Mouse (Mus musculus) skeletal muscle tissue, adult 2 months (tissue): ENCODE measurements around the gene Zfp933.
A peak's percentile ranks its signal among the peaks of the same experiment; 100 is the strongest.
"Not testable (repeated sequence)": the region's sequence is repeated elsewhere in the genome, so short reads cannot be mapped to it uniquely, and the experiment has no call there.

Experiments used
- DNase-seq: peaks from one replicate; pipeline ENCODE4 v3.0.0-alpha.2; 2012; ENCODE audit warnings: low read depth, low spot score

Gene Zfp933

DNA sequence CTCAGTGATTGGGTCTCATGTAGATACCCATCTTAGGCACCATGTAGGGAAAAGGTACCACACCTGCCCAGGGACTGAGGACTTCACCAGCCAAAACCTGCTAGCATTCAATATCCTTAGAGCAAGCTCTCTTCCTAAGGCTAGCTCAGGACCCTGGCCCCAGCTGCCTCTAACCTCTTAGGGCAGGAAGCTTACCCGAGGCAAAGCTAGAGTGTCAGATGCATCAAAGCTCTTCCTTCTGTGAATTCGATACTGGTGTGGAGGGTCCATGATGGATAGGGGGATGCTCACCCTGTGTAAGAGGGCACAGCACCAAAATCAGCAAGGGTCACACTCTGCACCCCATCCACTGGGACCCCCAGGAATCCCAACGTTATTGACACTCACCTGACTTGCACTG, 13.9 kb upstream of the Zfp933 start:
- DNase-seq = no peak

DNA sequence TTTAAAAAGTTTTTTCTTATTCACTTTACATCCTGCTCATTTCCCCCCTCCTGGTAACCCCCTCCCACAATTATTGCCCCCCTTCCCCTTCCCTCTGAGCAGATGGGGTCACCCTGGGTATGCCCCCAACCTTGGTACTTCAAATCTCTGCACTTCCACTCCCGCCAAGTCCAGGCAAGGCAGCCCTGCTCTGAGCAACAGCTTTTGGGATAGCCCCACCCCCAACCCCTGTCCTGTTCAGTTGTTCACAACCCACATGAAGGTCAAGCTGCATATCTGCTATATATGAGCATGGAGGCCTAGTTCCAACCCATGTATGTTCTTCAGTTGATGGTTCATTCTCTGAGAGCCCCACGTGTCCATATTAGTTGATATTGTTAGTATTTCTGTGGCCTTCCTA, 2.6 kb upstream of the Zfp933 start:
- no peak for DNase-seq

DNA sequence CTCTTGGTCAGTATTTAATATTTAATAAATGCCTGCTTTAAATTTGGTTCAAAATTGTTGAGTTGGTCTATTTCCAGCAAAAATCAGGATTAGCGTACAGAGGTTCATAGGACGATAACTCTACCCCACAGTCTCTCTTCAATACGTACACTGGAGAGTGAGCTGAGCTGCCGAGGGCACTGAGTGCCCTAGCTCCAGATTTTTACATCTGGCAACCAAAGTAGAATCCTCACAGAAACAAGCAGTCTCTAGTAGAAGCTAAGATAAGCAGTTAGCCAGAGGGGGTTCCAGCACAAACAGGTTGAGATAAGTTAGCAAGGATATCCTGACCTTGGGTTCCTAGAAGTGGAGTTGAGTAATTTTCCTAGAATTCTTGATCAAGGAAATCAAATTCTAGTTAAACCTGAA, 422 bp upstream of the Zfp933 start:
- DNase-seq = no peak

DNA sequence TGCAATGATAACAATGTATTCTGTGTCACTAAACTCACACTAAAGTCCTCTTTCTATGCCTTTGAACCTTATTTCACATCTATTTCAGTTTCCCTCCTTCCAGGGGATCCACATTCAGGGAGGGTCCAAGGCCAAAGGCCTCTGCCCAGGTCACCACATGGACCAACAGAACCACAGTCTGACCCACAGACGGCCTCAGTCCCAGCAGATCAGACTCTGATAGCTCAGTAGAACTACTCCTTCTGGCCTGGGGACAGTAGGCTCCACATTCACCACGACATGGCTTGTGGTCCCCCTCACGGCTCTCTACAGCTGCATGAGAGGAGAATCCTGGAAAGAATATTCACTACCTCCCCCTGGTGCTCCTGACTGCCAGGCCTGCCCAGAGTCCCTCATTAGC, 5.3 kb downstream of the Zfp933 start:
- DNase-seq = no peak

DNA sequence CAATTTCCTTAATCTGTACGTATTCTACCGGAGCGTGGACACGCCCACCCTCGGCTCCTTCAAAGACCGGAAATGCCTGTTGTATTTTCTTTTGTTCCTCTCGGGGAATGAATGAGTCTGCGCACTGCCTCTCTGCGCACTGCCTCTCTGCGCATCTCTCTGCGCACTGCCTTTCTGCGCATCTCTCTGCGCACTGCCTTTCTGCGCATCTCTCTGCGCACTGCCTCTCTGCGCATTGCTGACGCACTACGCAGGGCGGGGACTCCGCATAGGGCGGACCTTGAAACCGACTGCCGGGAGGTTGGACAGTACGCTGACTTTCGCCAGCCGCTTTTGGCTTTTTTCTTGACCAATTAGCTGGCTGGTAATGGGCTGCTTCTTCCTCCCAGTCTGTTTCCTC, 8.9 kb downstream of the Zfp933 start:
- not testable (repeated sequence) for DNase-seq

DNA sequence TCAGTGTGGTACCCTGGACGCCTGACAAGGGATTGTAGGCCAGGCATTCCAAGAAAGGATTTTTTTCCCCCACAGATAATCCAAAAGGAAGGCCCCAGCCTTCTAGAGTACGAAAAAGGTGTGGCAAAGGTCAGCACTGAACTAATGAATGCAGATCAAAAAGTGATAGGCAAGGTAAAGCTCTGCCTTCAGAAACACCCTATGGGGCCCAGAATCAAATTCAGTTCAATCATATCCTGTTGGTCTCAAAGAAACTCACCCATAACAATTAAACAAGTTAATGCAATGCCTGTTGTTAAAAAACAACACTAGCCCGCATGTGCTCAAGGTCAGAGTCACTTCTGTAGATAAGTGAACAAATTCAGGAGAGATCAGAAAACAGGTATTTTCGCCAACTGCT, 23.8 kb downstream of the Zfp933 start:
- DNase-seq = no peak

DNA sequence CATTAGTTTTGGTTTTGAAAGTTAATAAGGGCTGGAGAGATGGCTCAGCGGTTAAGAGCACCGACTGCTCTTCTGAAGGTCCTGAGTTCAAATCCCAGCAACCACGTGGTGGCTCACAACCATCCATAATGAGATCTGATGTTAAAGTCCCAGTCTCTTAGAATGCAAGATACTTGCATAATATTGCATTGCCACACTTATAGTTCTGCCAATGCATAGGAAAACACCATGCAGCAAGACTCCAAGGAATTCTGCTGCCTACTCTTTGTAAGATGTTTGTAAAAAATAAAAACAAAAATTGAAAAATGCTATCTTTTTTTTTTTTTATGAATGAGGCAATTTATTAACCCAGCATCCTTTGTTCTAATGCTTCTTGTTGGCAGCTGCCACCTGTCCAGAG, 26.8 kb downstream of the Zfp933 start:
- not testable (repeated sequence) for DNase-seq

DNA sequence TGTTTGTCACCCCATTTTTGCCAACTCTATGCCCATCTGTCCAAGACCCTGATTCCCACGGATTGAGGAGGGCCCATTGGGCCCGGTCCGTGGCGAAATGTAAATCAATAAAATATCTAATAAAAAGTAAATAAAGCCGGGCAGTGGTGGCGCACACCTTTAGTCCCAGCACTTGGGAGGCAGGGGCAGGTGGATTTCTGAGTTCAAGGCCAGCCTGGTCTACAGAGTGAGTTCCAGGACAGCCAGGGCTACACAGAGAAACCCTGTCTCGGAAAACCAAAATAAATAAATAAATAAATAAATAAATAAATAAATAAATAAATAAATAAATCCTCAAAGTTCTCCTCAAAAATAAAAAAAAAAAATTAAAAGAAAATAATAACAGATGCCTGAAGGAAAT, 28.5 kb downstream of the Zfp933 start:
- DNase-seq = not testable (repeated sequence)

DNA sequence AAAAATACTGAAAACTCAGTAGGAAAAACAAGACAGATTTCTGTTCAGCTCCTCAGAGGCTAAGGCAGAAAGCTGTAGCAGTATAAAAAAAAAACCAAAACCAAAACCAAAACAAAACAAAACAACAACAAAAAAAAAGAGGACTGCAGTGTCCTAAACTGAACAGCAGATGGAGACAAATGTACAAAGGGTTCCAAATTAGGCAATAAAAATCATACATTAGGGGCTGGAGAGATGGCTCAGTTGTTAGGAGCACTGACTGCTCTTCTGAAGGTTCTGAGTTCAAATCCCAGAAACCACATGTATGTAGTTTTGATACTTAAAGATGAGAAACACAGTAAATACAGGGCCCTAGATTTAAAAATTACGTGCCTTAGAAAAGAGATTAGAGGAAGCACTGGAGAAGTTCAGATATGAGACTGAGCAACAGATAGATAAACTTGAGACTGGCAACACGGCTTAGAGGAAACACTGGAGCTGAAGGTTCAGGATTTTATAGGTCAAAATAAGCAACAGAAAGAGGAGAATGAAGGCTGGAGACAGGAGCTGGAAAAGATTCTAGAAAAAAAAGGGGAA, 33.5 kb downstream of the Zfp933 start:
- DNase-seq = no peak

DNA sequence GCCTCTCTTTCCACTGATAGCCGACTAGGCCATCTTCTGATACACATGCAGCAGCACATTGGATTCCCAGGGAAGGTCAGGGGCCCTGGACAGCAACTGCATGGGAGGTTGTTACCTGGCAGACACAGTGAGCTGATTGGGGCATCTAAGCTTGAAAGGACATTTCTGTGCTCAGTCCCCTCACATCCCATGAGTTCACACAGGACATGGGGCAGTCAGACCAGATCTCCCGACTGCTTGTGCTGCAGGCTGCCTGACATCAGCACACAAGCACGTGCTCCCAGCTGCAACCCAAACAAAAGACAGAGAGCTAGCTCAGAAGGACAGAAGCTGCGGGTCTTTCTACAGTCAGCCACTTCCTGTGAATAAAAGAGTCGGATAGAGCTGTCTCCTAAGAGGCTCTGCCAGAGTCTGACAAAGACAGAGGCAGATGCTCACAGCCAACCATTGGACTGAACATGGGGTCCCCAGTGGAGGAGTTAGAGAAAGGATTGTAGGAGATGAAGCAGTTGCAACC, 34.9 kb downstream of the Zfp933 start:
- no peak for DNase-seq

DNA sequence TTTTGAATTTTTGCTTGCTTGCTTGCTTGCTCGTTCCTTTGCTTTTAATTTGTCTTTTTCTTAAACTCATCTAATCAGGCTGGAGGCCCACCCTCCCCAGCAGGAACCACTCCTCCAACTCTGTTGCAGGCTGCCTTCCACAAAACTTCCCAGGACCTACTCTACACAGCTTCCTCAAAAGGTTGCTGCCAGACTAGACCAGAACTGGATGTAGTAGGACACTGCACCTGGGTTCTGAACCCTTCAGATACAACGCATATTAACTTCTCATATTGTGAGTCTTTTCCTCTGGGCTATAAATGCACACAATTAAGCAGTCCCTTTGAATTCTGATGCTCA, 38.2 kb downstream of the Zfp933 start:
- DNase-seq = not testable (repeated sequence)

DNA sequence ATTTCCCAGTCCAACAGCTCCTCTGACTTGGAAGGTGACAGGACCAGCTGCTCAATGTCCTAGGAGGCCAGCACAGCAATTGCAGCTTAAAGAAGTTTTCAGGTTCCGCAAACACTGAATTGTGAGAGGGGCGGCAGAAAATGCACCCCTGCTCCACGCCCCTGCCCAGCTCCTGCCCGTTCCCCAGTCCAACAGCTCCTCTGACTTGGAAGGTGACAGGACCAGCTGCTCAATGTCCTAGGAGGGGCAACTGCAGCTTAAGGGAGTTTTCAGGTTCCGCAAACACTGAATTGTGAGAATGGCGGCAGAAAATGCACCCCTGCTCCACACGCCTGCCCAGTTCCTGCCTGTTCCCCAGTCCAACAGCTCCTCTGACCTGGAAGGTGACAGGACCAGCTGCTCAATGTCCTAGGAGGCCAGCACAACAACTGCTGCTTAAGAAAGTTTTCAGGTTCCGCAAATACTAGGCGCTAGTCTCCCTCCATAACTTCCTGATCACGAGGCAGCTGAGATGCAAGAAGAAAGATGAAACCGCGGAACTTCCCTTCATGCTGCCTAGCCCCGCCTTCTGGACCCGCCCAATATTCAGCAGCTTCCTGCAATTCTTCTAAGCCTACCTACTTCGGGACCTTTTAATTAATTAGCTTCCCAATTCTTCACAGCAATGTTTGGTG, 38.7 kb downstream of the Zfp933 start, which contains the start of gene Zfp984:
Zfp984 (minus strand) TSS at position 497 of the 674 bp plus-strand sequence.
- peak; percentile 25 for DNase-seq

DNA sequence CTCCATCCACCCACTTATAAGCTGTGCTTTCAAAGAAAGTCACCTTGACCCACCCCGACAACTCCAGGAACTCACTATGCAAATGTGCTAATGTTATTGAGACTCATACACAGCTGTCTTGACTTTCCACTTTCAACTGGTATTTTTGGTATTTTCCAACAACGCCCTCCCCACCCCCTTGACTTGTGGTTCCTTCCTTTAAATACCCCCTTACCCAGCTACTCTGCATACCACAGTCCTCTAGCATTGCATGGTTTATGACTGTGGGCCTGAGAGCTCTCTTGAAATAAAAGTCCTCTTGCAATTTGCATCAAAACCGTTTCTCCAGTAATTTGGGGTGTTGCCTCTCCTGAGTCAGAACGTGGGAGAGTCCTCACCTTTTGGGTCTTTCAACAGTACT, 39.7 kb downstream of the Zfp933 start:
- not testable (repeated sequence) for DNase-seq

DNA sequence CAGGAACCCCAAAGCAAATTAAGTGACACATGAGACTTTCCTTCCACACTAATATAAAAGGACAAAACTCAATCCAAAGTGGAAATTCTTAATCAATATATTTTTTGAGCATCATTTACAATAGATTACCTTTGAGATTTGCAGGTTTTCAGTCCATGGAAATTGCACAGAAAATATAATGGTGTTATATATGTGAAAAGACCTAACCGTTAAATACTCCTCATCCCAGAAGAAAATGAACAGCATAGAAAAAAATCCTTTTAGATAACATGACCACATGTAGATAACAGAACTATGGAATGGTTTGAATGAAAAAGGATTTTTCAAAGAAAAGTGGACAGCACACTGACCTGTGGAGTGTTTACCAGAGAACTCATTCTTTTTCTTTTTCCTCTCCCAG, 52.9 kb downstream of the Zfp933 start:
- not testable (repeated sequence) for DNase-seq

DNA sequence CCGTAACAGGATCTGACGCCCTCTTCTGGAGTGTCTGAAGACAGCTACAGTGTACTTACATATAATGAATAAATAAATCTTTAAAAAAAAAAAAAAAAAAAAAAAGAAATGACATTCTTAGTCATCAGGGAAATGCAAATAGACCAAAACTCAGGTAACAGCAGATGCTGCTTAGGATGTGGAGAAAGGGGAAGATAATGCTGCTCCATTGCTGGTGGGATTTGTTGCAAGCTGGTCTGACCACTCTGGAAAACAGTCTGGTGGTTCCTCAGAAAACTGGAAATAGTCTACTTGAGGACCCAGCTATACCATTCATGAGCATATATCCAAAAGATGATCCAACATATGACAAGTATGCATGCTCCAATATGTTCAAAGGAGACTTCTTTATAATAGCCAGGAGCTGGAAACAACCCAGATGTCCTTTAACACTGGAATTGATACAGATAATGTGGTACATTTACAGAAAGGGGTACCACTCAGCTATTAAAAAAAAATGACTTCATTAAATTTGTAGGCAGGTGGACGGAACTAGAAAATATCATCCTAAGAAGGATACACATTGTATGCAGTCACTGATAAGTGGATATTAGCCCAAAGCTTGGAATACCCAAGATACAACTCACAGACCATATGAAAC, 54.0 kb downstream of the Zfp933 start:
- DNase-seq = not testable (repeated sequence)

DNA sequence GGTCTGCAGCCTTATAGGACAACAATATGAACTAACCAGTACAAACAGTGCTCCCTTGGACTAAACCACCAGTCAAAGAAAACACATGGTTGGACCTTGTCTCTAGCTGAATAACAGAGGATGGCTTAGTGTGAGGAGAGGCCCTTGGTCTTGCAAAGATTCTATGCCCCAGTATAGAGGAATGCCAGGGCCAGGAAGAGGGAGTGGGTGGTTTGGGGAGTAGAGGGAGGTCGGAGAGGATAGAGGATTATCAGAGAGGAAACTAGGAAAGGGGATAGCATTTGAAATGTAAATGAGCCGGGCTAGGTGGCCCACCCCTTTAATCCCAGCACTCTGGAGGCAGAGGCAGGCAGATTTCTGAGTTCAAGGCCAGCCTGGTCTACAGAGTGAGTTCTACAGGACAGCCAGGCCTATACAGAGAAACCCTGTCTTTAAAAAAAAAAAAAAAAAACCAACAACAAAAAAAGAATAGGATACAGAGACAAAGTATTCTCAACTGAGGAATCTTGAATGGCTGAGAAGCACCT, 54.7 kb downstream of the Zfp933 start:
- DNase-seq = not testable (repeated sequence)

DNA sequence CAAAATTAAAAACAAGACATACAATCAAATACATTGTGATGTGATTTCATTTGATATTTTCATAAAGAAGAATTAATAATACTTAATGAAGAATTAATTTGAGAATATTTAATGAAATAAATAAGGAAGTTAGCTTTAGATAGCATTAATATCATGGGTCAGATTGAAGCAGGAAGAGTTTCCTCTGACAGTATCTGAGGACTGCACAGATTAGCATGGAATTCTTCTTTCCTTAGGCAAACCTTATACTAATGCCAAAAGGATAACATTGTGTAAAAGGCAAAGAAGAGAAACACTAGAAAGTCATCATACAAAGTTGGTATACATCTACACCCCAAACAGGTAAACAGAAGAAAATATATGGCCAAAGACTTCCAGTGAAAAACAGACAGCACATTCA, 56.4 kb downstream of the Zfp933 start:
- DNase-seq = not testable (repeated sequence)
